Mouse (Mus musculus) megakaryocyte, embryonic 14.5 days (primary cell): ENCODE measurements at regions not wholly inside any gene's neighbourhood (a gene's known extent, or its start where the extent isn't known, plus 50 kb on each side); places are given as distances from the start of the nearest gene placed in this dataset.

ENCODE experiments used
- H3K27me3 ChIP-seq: replicated peaks from 2 replicates; pipeline ENCODE3; 2012; ENCODE audit warnings: inconsistent platforms
- H3K36me3 ChIP-seq: replicated peaks from 2 replicates; pipeline ENCODE3; 2012; ENCODE audit warnings: low read length, inconsistent platforms, mixed read lengths
- H3K4me1 ChIP-seq: 2 replicates; pipeline ENCODE4 v1.6.1; 2012; ENCODE audit warnings: inconsistent platforms
- H3K4me3 ChIP-seq: replicated peaks from 2 replicates; pipeline ENCODE3; 2012; ENCODE audit warnings: moderate library complexity, mild to moderate bottlenecking, inconsistent platforms
- H3K9me3 ChIP-seq: 2 replicates; pipeline ENCODE4 v1.6.1; 2012; ENCODE audit warnings: inconsistent platforms
- FLI1 ChIP-seq: IDR thresholded peaks from 2 replicates; pipeline ENCODE4 v1.6.1; 2012; ENCODE audit warnings: low read length, inconsistent platforms, mixed read lengths
- GATA1 ChIP-seq: IDR thresholded peaks from 3 replicates; pipeline ENCODE4 v1.6.1; 2012; ENCODE audit warnings: mixed read lengths, low read length, inconsistent platforms, borderline replicate concordance

- no peak overlapping the region for H3K4me3 ChIP-seq
- no peaks in the 10 kb centered on the region for H3K36me3 ChIP-seq
- TF ChIP-seq GATA1 (no peak), FLI1 (no peak)
- H3K27me3 ChIP-seq = peaks cover 44% of the 10 kb centered on the region
- peaks cover 13% of the 10 kb centered on the region for H3K4me1 ChIP-seq
- H3K9me3 ChIP-seq = peaks cover 16% of the 10 kb centered on the region
Observed at GRCm38 (mm10) chr2:128217784-128218467, 92.1 kb downstream of the Bcl2l11 start.

GRCm38 (mm10) chr2:128218961-128219360, 93.1 kb downstream of the Bcl2l11 start:
- H3K36me3 ChIP-seq = no peaks in the 10 kb centered on the region
- peaks cover 12% of the 10 kb centered on the region for H3K4me1 ChIP-seq
- TF ChIP-seq GATA1 = no peak
- TF ChIP-seq FLI1 = no peak
- peaks cover 41% of the 10 kb centered on the region for H3K27me3 ChIP-seq
- H3K4me3 ChIP-seq = no peak overlapping the region
- peaks cover 16% of the 10 kb centered on the region for H3K9me3 ChIP-seq

GRCm38 (mm10) chr2:128221055-128221454, 95.2 kb downstream of the Bcl2l11 start:
- Histone ChIP-seq H3K4me3 (no peak overlapping the region), H3K4me1 (peaks cover 12% of the 10 kb centered on the region), H3K9me3 (peaks cover 18% of the 10 kb centered on the region), H3K27me3 (peaks cover 43% of the 10 kb centered on the region), H3K36me3 (no peaks in the 10 kb centered on the region)
- no peak for TF ChIP-seq FLI1
- TF ChIP-seq GATA1 = no peak

- Histone ChIP-seq H3K9me3 (peaks cover 14% of the 10 kb centered on the region), H3K4me1 (peaks cover 13% of the 10 kb centered on the region), H3K36me3 (no peaks in the 10 kb centered on the region), H3K27me3 (peaks cover 41% of the 10 kb centered on the region), H3K4me3 (no peak overlapping the region)
- TF ChIP-seq FLI1 (no peak), GATA1 (no peak)
Observed at GRCm38 (mm10) chr2:128221657-128222056, 95.8 kb downstream of the Bcl2l11 start.

GRCm38 (mm10) chr2:128226465-128227047, 100.7 kb downstream of the Bcl2l11 start:
- Histone ChIP-seq H3K36me3 (no peaks in the 10 kb centered on the region), H3K9me3 (0 out of 2 replicates have a peak, but pooled peaks cover 3% of the 10 kb centered on the region), H3K27me3 (peaks cover 30% of the 10 kb centered on the region), H3K4me1 (peaks cover 16% of the 10 kb centered on the region), H3K4me3 (no peak overlapping the region)
- TF ChIP-seq FLI1 (no peak), GATA1 (no peak)

GRCm38 (mm10) chr2:128229730-128230129, 103.9 kb downstream of the Bcl2l11 start:
- Histone ChIP-seq H3K9me3 (0 out of 2 replicates have a peak, but pooled peaks cover 3% of the 10 kb centered on the region), H3K27me3 (peaks cover 30% of the 10 kb centered on the region), H3K36me3 (no peaks in the 10 kb centered on the region), H3K4me3 (no peak overlapping the region), H3K4me1 (peaks cover 12% of the 10 kb centered on the region)
- TF ChIP-seq GATA1 (no peak), FLI1 (no peak)

- Histone ChIP-seq H3K4me1 (peaks cover 12% of the 10 kb centered on the region), H3K4me3 (no peak overlapping the region), H3K9me3 (no peaks in the 10 kb centered on the region), H3K27me3 (peaks cover 32% of the 10 kb centered on the region), H3K36me3 (no peaks in the 10 kb centered on the region)
- no peak for TF ChIP-seq GATA1
- no peak for TF ChIP-seq FLI1
Observed at GRCm38 (mm10) chr2:128230921-128231320, 105.1 kb downstream of the Bcl2l11 start.

GRCm38 (mm10) chr2:128231338-128231737, 105.5 kb downstream of the Bcl2l11 start:
- no peaks in the 10 kb centered on the region for H3K36me3 ChIP-seq
- TF ChIP-seq FLI1 (no peak), GATA1 (no peak)

GRCm38 (mm10) chr2:128232027-128232426, 106.2 kb downstream of the Bcl2l11 start:
- no peaks in the 10 kb centered on the region for H3K9me3 ChIP-seq
- H3K36me3 ChIP-seq = no peaks in the 10 kb centered on the region
- TF ChIP-seq GATA1 (no peak), FLI1 (no peak)
- peaks cover 9% of the 10 kb centered on the region for H3K4me1 ChIP-seq
- no peak overlapping the region for H3K4me3 ChIP-seq
- peaks cover 30% of the 10 kb centered on the region for H3K27me3 ChIP-seq

More at GRCm38 (mm10) chr2:128231338-128231737, 105.5 kb downstream of the Bcl2l11 start:
- H3K4me3 ChIP-seq = no peak overlapping the region
- peaks cover 32% of the 10 kb centered on the region for H3K27me3 ChIP-seq
- no peaks in the 10 kb centered on the region for H3K9me3 ChIP-seq
- peaks cover 12% of the 10 kb centered on the region for H3K4me1 ChIP-seq

- no peaks in the 10 kb centered on the region for H3K36me3 ChIP-seq
- no peak overlapping the region for H3K4me3 ChIP-seq
- TF ChIP-seq FLI1 (no peak), GATA1 (no peak)
- peaks cover 28% of the 10 kb centered on the region for H3K27me3 ChIP-seq
- peaks cover 4% of the 10 kb centered on the region for H3K4me1 ChIP-seq
- H3K9me3 ChIP-seq = no peaks in the 10 kb centered on the region
Observed at GRCm38 (mm10) chr2:128235127-128235526, 109.3 kb downstream of the Bcl2l11 start.
